Mouse (Mus musculus) kidney, postnatal 0 days (tissue): ENCODE measurements around the gene Hivep3. TPM values are rescaled to one million over a fixed set of nuclear protein-coding genes. Genes with fewer than 3 reads are reported as not detected.

Source experiments
- ATAC-seq: fragments of 200-750 bp; cut with Nextera tagmentation; replicated peaks from 2 replicates; pipeline ENCODE4 v1.8.0; 2017; ENCODE audit warnings: low read depth, moderate number of reproducible peaks, moderate TSS enrichment, moderate library complexity; ENCODE audit not compliant: low FRiP score
- DNase-seq: peaks from one replicate; pipeline ENCODE4 v3.0.0-alpha.2; 2016; ENCODE audit warnings: low spot score
- H3K27ac ChIP-seq: fragments of 300-500 bp; sonication (generic); 2 replicates; pipeline ENCODE4 v1.5.1; 2014; ENCODE audit warnings: mild to moderate bottlenecking
- H3K27me3 ChIP-seq: fragments of 300-500 bp; sonication (generic); 2 replicates; pipeline ENCODE4 v1.6.1; 2014; ENCODE audit warnings: low read length, mixed read lengths; ENCODE audit not compliant: insufficient read depth
- H3K36me3 ChIP-seq: fragments of 300-500 bp; sonication (generic); 2 replicates; pipeline ENCODE4 v1.6.1; 2014; ENCODE audit warnings: low read length, mixed read lengths; ENCODE audit not compliant: insufficient read depth
- H3K4me1 ChIP-seq: fragments of 300-500 bp; sonication (generic); replicated peaks from 2 replicates; pipeline ENCODE4 v1.6.1; 2014; ENCODE audit warnings: antibody characterized with exemption, low read length, mixed read lengths; ENCODE audit not compliant: insufficient read depth
- H3K4me2 ChIP-seq: fragments of 300-500 bp; sonication (generic); 2 replicates; pipeline ENCODE4 v1.6.1; 2014; ENCODE audit warnings: mild to moderate bottlenecking, low read length, moderate library complexity, mixed read lengths
- H3K4me3 ChIP-seq: fragments of 300-500 bp; sonication (generic); replicated peaks from 2 replicates; pipeline ENCODE4 v1.5.1; 2014; ENCODE audit warnings: low read depth, low read length
- H3K9ac ChIP-seq: fragments of 300-500 bp; sonication (generic); 2 replicates; pipeline ENCODE4 v1.6.1; 2014; ENCODE audit warnings: low read depth, low read length
- H3K9me3 ChIP-seq: fragments of 300-500 bp; sonication (generic); replicated peaks from 2 replicates; pipeline ENCODE4 v1.6.1; 2016; ENCODE audit warnings: low read length, inconsistent platforms, mixed read lengths
- CTCF ChIP-seq: IDR thresholded peaks from 2 replicates; pipeline ENCODE4 v1.5.1; 2016; ENCODE audit warnings: antibody characterized with exemption, low read depth, mild to moderate bottlenecking, moderate library complexity
- WGBS: fragments of 180-500 bp; shearing (Covaris S2); extraction: QIAGEN DNeasy Blood & Tissue Kit; methylation state at CpG from one replicate; pipeline ENCODE4 v1.1.7; 2014; 5-methylcytosine and 5-hydroxymethylcytosine counted together
- polyA plus RNA-seq: library from polyadenylated mRNA; unstranded; fragments of >200 nt; fragmentation: Nextera tagmentation; extraction: Ambion mirVana; gene quantifications from 2 replicates; pipeline ENCODE4 v1.2.1, GENCODE M21; 2015

Gene Hivep3
- polyA plus RNA-seq, 1 experiment from 2014 or later = 8.3 TPM

DNA sequence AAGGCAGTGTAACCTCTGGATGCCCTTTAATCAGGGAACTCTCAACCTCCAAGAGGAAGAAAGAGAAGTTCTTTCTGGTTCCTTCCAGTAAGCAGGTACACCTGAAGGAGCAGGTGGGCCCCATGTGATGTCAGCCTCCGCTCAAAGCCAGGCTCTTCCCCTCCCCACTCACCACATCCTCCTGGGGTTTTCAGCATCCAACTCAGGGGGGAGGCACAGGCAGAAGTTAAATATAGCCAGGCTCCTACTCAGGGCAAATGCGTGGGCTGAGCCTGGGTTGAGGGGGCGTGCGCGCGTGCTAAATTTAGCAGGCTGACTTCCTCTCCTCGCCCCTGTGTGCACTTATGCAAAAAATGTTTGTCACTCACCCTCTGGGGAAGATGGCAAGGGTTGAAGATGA lies 225.7 kb downstream of the Hivep3 start:
- no peaks in the 10 kb centered on the region for H3K36me3 ChIP-seq
- H3K9me3 ChIP-seq = no peaks in the 10 kb centered on the region
- DNase-seq = peak; percentile 36
- H3K27ac ChIP-seq = no peak overlapping the region
- ATAC-seq = peak; percentile 57; the same call in 1 of the 2 replicates
- H3K4me2 ChIP-seq = no peak overlapping the region
- H3K9ac ChIP-seq = no peak overlapping the region
- TF ChIP-seq CTCF = no peak
- H3K4me3 ChIP-seq = no peak overlapping the region
- 14% methylated on average over 7 of the region's 7 CpGs for WGBS
- no peaks in the 10 kb centered on the region for H3K27me3 ChIP-seq
- H3K4me1 ChIP-seq = no peaks in the 10 kb centered on the region; the same call in 1 of the 2 replicates

DNA sequence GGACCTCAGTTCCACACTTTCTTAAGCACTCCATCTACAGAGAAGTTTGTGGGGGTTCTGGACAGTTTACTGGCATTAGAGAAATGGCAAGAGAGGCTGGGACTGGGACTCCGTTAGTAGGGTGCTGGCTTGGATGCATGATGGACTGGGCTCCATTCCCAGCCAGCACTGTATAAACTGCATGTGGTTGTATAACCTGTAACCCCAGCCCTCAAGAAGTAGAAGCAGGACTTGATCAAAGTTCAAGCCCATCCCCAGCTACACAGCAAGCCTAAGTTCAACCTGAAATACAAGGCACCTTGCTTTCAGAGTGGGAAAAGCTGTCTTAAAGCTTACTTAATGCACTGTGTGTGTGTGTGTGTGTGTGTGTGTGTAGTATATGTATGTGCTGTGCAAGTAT lies 226.3 kb downstream of the Hivep3 start:
- WGBS = 77% methylated on average over 1 of the region's 1 CpGs
- H3K27me3 ChIP-seq = no peaks in the 10 kb centered on the region
- no peak overlapping the region for H3K4me2 ChIP-seq
- DNase-seq (no peak), ATAC-seq (no peak)
- H3K9me3 ChIP-seq = no peaks in the 10 kb centered on the region
- no peak overlapping the region for H3K4me3 ChIP-seq
- H3K9ac ChIP-seq = no peak overlapping the region
- TF ChIP-seq CTCF = no peak
- H3K27ac ChIP-seq = no peak overlapping the region
- H3K36me3 ChIP-seq = no peaks in the 10 kb centered on the region
- no peaks in the 10 kb centered on the region; the same call in 1 of the 2 replicates for H3K4me1 ChIP-seq

DNA sequence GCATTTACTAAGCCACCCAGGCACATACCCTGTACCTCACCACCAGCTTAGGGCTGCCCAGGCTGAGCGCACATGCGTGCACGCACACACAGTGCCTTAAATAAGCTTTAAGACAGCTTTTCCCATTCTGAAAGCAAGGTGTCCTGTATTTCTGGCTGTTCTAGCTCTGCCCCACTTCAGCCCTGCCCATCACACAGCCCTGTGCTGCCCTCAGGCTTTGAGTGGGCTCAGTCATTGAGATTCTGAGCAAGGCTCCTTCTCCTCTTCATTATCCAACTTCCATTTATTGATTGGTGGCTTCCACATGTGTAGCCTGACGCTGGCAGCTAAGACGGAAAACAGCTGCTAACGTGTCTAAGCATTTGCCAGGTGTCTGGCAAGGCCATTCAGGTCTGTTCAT lies 226.9 kb downstream of the Hivep3 start:
- no peak for TF ChIP-seq CTCF
- 83% methylated on average over 6 of the region's 6 CpGs for WGBS

DNA sequence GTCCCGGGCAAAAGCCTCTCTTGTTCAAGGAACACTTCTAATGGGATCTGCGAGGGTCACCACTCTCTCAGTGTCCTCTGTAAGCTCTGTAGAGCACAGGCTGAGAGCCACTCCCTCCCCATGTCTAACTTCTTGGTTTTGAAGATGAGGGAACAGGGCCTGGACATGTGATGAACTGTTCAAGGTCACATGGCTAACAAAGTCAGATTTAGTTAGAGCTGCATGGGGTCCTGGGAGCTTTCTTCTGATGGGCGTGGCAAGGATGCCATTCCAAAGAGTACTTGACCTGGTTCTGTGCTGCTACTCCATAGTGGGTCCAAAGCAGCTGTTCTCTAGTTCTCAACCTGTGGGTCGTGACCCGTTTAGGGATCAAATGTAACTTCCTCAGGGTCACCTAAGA lies 227.6 kb downstream of the Hivep3 start:
- ATAC-seq = no peak
- Histone ChIP-seq H3K36me3 (no peaks in the 10 kb centered on the region), H3K4me1 (no peaks in the 10 kb centered on the region; the same call in 1 of the 2 replicates), H3K27me3 (no peaks in the 10 kb centered on the region), H3K4me2 (no peak overlapping the region), H3K4me3 (no peak overlapping the region), H3K9ac (no peak overlapping the region), H3K27ac (no peak overlapping the region), H3K9me3 (no peaks in the 10 kb centered on the region)
- DNase-seq = no peak
- TF ChIP-seq CTCF = no peak
- WGBS = 87% methylated on average over 5 of the region's 5 CpGs

More for the DNA sequence above, 226.9 kb downstream of the Hivep3 start:
- H3K4me2 ChIP-seq = no peak overlapping the region
- H3K27ac ChIP-seq = no peak overlapping the region
- no peaks in the 10 kb centered on the region; the same call in 1 of the 2 replicates for H3K4me1 ChIP-seq
- H3K36me3 ChIP-seq = no peaks in the 10 kb centered on the region
- no peaks in the 10 kb centered on the region for H3K9me3 ChIP-seq
- no peak overlapping the region for H3K4me3 ChIP-seq
- no peak for ATAC-seq
- no peak for DNase-seq
- no peak overlapping the region for H3K9ac ChIP-seq
- no peaks in the 10 kb centered on the region for H3K27me3 ChIP-seq

DNA sequence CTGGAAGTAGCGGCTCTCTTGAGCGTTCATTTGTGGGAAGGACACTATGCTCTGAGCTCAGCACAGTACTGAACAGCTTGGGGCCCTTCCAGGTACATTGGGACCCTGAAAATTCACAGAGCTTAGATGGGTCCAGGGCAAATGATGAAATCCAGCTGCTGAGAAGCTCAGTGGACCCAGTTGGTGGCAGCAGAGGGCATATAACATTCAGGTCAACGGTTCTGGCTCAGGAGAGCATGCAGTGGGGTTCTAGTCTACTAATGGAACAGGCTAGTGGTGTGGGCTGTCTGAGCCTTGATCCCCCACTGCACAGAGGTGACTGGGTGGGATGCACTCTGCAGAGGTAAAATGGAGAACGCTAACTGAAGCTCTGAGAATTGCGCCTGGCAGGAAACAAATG lies 228.5 kb downstream of the Hivep3 start:
- Histone ChIP-seq H3K27ac (no peak overlapping the region), H3K9me3 (no peaks in the 10 kb centered on the region), H3K9ac (no peak overlapping the region), H3K27me3 (no peaks in the 10 kb centered on the region), H3K4me1 (no peaks in the 10 kb centered on the region; the same call in 1 of the 2 replicates), H3K4me3 (no peak overlapping the region), H3K4me2 (no peak overlapping the region), H3K36me3 (no peaks in the 10 kb centered on the region)
- TF ChIP-seq CTCF = peak; percentile 37; the same call in 1 of the 2 replicates
- DNase-seq (no peak), ATAC-seq (no peak)
- 73% methylated on average over 5 of the region's 5 CpGs for WGBS

DNA sequence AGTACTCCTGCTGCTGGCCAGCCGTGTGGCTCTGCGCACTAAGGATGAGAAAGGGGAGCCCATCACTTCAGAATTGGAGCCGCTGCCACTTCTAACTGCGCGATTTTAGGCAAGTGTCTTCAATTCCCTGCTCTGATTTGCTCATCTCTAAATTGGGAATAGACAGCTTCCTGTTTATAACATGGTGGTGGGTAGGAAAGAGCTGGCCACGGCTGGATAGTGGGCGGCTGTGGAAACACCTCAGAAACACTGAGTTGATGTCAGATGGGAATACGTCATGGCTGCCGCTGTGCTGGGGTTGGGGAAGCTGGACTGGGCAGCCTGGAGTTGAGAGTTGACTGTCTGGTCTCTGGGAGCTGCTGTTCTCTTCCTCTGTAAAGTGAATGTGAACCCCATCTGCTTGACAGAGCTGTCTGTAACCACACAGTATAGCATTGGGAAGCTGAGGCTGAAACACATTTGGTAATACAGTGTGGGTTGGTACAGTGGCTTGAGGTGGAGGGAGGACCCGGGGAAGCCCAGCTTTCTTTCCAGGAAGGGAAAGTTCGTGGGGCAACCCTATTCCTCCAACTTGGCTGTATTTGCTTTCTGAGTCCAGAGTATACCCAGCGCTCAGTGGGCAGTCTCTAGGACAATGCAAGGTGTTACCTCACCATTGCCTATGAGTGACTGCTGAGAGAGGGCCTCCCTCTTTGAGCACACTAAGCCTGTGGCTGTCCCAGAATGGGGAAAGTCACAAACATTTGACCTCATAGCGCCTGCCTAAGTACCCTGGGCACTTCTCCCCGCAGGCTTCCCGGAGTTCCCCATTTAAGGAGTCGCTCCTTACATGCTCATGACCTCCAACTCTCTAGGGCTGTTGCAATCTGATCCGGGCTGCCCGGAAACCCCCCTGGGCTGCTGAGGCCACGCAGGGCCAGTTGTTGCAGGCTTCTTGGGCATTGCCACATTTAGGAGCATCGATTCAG lies 232.8 kb downstream of the Hivep3 start:
- Histone ChIP-seq H3K4me2 (no peak overlapping the region), H3K4me1 (peaks cover 5% of the 10 kb centered on the region; the same call in 1 of the 2 replicates), H3K9ac (no peak overlapping the region), H3K27me3 (no peaks in the 10 kb centered on the region), H3K9me3 (no peaks in the 10 kb centered on the region), H3K36me3 (no peaks in the 10 kb centered on the region), H3K27ac (no peak overlapping the region), H3K4me3 (no peak overlapping the region)
- ATAC-seq (no peak), DNase-seq (peak; percentile 20)
- no peak for TF ChIP-seq CTCF
- WGBS = 48% methylated on average over 20 of the region's 20 CpGs
